Mouse (Mus musculus): Measurements from ENCODE around the gene Cyp11a1. TPM values are rescaled to one million over a fixed set of nuclear protein-coding genes. Genes with fewer than 3 reads are reported as not detected.

The Cyp11a1 gene
- polyA plus RNA-seq, 1 experiment from 2014 or later, result 7.8 TPM

DNA sequence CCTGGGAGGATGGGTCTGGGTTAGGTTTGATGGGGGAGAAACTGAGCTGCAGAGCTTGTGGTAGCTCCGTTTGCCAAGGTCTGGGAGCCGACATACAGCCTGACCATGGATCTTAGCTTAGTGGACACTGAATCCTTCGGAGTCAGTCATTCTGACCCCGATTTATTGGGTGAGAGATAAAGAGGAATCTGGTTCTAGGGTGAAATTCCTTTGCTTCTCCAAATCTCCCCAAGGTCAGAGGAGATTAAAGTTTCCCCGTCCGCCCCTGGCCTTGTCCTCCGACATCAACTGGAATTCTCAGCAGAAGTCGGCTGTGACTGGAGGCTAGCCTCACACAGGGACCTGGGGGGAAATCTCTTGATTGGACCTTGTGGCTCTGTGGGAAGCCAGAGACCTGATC is 5.3 kb downstream of the Cyp11a1 start:
- H3K27ac ChIP-seq (ENCODE audit: low read depth, low read length), result no peak overlapping the region
- H3K27me3 ChIP-seq (replicated peaks; ENCODE audit: control insufficient read depth, insufficient read depth, low read length), result no peaks in the 10 kb centered on the region
- no peaks in the 10 kb centered on the region for H3K36me3 ChIP-seq (ENCODE audit: control insufficient read depth, insufficient read depth)
- H3K4me2 ChIP-seq (replicated peaks; ENCODE audit: low read depth), result no peak overlapping the region
- H3K4me3 ChIP-seq (ENCODE audit: low read depth, low read length), result no peak overlapping the region
- TF ChIP-seq CTCF (IDR thresholded peaks at IDR 0.05; ENCODE audit: low read depth), result no peak
- H3K9ac ChIP-seq (ENCODE audit: low read depth, low read length), result no peak overlapping the region
- ATAC-seq, result no peak
- 71% methylated on average over 8 of the region's 8 CpGs for WGBS
- H3K4me1 ChIP-seq (replicated peaks; ENCODE audit: control insufficient read depth, insufficient read depth, low read length), result no peaks in the 10 kb centered on the region
- H3K9me3 ChIP-seq (ENCODE audit: control insufficient read depth), result no peaks in the 10 kb centered on the region

DNA sequence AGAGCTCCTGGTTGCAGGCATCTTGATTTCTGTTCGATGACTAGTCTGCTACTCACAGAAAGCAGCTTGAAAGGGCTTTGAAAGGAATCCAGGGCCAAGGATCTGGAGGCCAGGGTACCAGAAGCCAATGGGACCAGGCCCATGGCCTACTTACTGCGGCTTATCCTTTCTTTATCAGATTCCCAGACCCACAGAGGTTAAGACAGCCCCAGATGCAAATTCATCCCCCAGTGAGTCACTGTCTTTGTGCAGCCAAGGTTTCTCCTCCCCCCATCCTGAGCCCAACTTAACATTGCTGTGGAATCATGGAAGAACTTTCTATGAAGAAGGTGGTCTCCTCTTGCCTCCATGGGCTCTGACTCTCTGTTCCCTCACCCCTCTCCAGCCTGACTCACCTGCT is 6.3 kb downstream of the Cyp11a1 start:
- WGBS, result 72% methylated on average over 2 of the region's 2 CpGs
- Histone ChIP-seq H3K4me2 (replicated peaks; ENCODE audit: low read depth) (no peak overlapping the region), H3K27me3 (replicated peaks; ENCODE audit: control insufficient read depth, insufficient read depth, low read length) (no peaks in the 10 kb centered on the region), H3K4me1 (replicated peaks; ENCODE audit: control insufficient read depth, insufficient read depth, low read length) (no peaks in the 10 kb centered on the region), H3K4me3 (ENCODE audit: low read depth, low read length) (no peak overlapping the region), H3K36me3 (ENCODE audit: control insufficient read depth, insufficient read depth) (no peaks in the 10 kb centered on the region), H3K9ac (ENCODE audit: low read depth, low read length) (no peak overlapping the region), H3K27ac (ENCODE audit: low read depth, low read length) (no peak overlapping the region), H3K9me3 (ENCODE audit: control insufficient read depth) (no peaks in the 10 kb centered on the region)
- no peak for ATAC-seq
- TF ChIP-seq CTCF (IDR thresholded peaks at IDR 0.05; ENCODE audit: low read depth), result no peak

DNA sequence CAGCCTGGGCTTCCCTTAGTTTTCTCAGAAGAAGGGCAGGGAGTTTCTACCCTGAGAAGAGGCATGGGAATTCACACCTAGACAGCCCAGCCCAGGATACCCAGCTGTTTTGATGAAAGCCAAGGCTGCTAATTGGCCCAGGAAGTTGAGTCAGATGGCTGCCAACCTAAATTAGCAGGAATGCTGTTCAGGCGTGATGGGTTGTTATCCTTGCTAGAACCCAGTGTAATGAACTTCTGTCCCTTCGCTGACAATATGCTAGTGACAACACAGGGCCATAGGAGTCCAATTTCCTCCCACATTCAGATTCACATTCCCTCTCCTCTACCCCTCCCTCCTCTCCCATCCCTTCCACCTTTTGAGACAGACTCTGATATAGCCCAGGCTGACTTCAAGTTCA is 6.7 kb downstream of the Cyp11a1 start:
- Histone ChIP-seq H3K9me3 (ENCODE audit: control insufficient read depth) (no peaks in the 10 kb centered on the region), H3K4me1 (replicated peaks; ENCODE audit: control insufficient read depth, insufficient read depth, low read length) (no peaks in the 10 kb centered on the region), H3K4me3 (ENCODE audit: low read depth, low read length) (no peak overlapping the region), H3K9ac (ENCODE audit: low read depth, low read length) (no peak overlapping the region), H3K27ac (ENCODE audit: low read depth, low read length) (no peak overlapping the region), H3K27me3 (replicated peaks; ENCODE audit: control insufficient read depth, insufficient read depth, low read length) (no peaks in the 10 kb centered on the region), H3K4me2 (replicated peaks; ENCODE audit: low read depth) (no peak overlapping the region), H3K36me3 (ENCODE audit: control insufficient read depth, insufficient read depth) (no peaks in the 10 kb centered on the region)
- 64% methylated on average over 2 of the region's 2 CpGs for WGBS
- TF ChIP-seq CTCF (IDR thresholded peaks at IDR 0.05; ENCODE audit: low read depth), result no peak
- ATAC-seq, result no peak

DNA sequence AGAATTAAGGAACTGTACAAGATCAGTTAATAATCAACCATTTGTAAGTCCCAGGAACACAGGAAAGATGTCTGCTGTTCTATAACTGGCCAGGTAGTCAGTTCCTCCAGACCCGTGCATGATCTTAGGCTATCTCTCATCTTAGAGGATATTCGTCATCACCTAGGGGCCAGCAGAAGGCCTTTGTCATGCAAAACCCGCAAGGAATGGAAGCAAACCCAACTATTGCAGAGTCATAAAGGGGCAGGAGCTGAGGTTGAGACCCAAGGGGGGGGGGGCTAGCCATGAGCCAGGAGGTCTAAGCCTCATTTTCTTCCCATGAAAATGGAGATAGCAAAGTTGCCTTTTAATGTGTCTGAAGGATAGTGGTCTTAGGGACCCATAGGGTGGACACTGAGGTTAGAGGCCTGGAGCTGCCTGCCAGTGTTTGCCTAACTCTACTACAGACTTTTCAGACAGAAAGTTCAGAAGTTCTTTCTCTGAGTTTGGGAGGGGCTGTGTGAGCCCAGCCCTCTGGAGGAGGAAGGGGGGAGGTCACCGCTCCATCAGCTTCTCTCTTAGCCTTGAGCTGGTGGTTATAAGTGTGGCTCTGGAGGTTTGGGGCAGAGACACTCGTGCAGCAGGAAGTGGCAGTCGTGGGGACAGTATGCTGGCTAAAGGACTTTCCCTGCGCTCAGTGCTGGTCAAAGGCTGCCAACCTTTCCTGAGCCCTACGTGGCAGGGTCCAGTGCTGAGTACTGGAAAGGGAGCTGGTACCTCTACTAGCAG is 8.4 kb downstream of the Cyp11a1 start:
- Histone ChIP-seq H3K4me2 (replicated peaks; ENCODE audit: low read depth) (no peak overlapping the region), H3K9me3 (ENCODE audit: control insufficient read depth) (no peaks in the 10 kb centered on the region), H3K4me1 (replicated peaks; ENCODE audit: control insufficient read depth, insufficient read depth, low read length) (no peaks in the 10 kb centered on the region), H3K4me3 (ENCODE audit: low read depth, low read length) (no peak overlapping the region), H3K36me3 (ENCODE audit: control insufficient read depth, insufficient read depth) (no peaks in the 10 kb centered on the region), H3K9ac (ENCODE audit: low read depth, low read length) (no peak overlapping the region), H3K27ac (ENCODE audit: low read depth, low read length) (no peak overlapping the region), H3K27me3 (replicated peaks; ENCODE audit: control insufficient read depth, insufficient read depth, low read length) (no peaks in the 10 kb centered on the region)
- ATAC-seq, result no peak
- 32% methylated on average over 8 of the region's 8 CpGs for WGBS
- TF ChIP-seq CTCF (IDR thresholded peaks at IDR 0.05; ENCODE audit: low read depth), result no peak

DNA sequence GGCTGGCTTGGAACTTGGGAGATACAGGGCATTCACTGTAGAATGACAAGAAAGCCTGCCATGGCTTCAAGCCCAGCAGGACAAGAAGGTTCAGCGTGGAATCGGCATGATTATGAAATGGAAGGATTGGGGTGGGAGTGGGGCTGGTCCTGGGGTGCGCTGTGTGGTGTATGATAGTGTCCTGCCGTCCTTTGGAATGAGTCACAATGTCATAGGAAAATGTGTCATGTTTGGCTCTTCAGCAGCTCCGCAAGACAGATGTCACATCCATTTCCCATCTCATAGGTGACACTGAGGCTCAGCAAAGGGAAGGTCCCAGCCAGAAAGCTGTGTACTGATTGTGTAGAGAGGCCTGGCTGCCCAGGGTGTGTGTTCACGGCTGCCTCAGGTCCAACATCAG is 9.6 kb downstream of the Cyp11a1 start:
- WGBS, result 90% methylated on average over 6 of the region's 6 CpGs
- H3K27ac ChIP-seq (ENCODE audit: low read depth, low read length), result no peak overlapping the region
- no peak overlapping the region for H3K4me2 ChIP-seq (replicated peaks; ENCODE audit: low read depth)
- no peak overlapping the region for H3K9ac ChIP-seq (ENCODE audit: low read depth, low read length)
- no peaks in the 10 kb centered on the region for H3K9me3 ChIP-seq (ENCODE audit: control insufficient read depth)
- no peak overlapping the region for H3K4me3 ChIP-seq (ENCODE audit: low read depth, low read length)
- no peaks in the 10 kb centered on the region for H3K4me1 ChIP-seq (replicated peaks; ENCODE audit: control insufficient read depth, insufficient read depth, low read length)
- TF ChIP-seq CTCF (IDR thresholded peaks at IDR 0.05; ENCODE audit: low read depth), result no peak
- no peak for ATAC-seq
- H3K36me3 ChIP-seq (ENCODE audit: control insufficient read depth, insufficient read depth), result no peaks in the 10 kb centered on the region
- H3K27me3 ChIP-seq (replicated peaks; ENCODE audit: control insufficient read depth, insufficient read depth, low read length), result no peaks in the 10 kb centered on the region

DNA sequence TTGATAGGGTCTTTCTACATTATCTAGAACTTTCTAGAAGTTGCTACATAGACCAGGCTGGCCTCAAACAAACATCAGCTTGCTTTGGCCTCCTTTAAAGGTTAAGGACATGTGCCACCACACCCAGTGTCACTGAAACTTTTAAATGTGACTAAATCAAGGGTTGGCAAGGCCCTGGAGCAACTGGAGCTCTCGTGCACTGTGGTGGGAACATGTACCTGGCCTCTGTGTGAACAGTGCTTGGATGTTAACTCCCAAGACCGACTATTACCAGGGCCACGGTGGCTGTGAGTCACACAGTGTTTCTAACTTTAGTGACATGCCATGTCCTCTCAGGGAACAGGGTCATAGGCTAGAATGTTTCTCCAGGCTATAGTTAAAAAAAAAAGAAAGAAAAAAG is 10.8 kb downstream of the Cyp11a1 start:
- H3K27me3 ChIP-seq (replicated peaks; ENCODE audit: control insufficient read depth, insufficient read depth, low read length), result no peaks in the 10 kb centered on the region
- no peak for ATAC-seq
- 67% methylated on average over 3 of the region's 3 CpGs for WGBS
- H3K4me3 ChIP-seq (ENCODE audit: low read depth, low read length), result no peak overlapping the region
- no peaks in the 10 kb centered on the region for H3K4me1 ChIP-seq (replicated peaks; ENCODE audit: control insufficient read depth, insufficient read depth, low read length)
- H3K27ac ChIP-seq (ENCODE audit: low read depth, low read length), result no peak overlapping the region
- no peak for TF ChIP-seq CTCF (IDR thresholded peaks at IDR 0.05; ENCODE audit: low read depth)
- H3K4me2 ChIP-seq (replicated peaks; ENCODE audit: low read depth), result no peak overlapping the region
- H3K9me3 ChIP-seq (ENCODE audit: control insufficient read depth), result no peaks in the 10 kb centered on the region
- no peak overlapping the region for H3K9ac ChIP-seq (ENCODE audit: low read depth, low read length)
- H3K36me3 ChIP-seq (ENCODE audit: control insufficient read depth, insufficient read depth), result no peaks in the 10 kb centered on the region

Measured in intestine, postnatal 0 days (tissue).